Mouse (Mus musculus) lung, adult 2 months (tissue): ENCODE data around the gene Trnt1.

Experiments
- CTCF ChIP-seq: fragments of 200-500 bp; IDR thresholded peaks from 2 replicates; pipeline ENCODE4 v1.5.1; 2011; ENCODE audit warnings: mild to moderate bottlenecking, low read length, control low read depth; ENCODE audit not compliant: insufficient read depth
- POLR2A ChIP-seq: fragments of 200-500 bp; IDR thresholded peaks from 2 replicates; pipeline ENCODE4 v1.6.1; 2011; ENCODE audit warnings: low read depth, mild to moderate bottlenecking, control low read depth, low read length, borderline replicate concordance; ENCODE audit errors: extremely low read depth

DNA sequence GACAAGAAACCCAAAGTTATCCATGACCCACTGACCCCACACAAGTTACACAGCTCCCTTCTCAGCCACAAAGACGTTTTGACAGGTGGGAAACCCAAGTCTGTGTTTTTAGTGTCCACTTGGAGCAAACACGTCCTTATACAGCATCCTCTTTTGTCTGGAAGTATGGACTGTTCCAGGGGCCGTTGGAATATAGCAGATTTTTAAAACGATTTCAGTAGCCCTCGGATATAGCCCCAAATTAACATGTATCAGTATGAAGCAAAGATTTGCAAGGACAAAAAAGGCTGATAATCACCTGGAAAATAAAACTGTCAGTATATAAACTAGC, 31.3 kb downstream of the Trnt1 start:
- TF ChIP-seq CTCF (no peak), POLR2A (no peak)
